Mouse (Mus musculus) liver, postnatal 0 days (tissue): ENCODE results near the gene Tbc1d20. TPM values are rescaled to one million over a fixed set of nuclear protein-coding genes. Genes with fewer than 3 reads are reported as not detected.

Source experiments
- ATAC-seq: fragments of 200-750 bp; cut with Nextera tagmentation; 2 replicates; pipeline ENCODE4 v1.8.0; 2017; ENCODE audit warnings: mild to moderate bottlenecking, moderate library complexity
- DNase-seq: peaks from one replicate; pipeline ENCODE4 v3.0.0-alpha.2; 2016
- H3K27ac ChIP-seq: fragments of 300-500 bp; sonication (generic); 2 replicates; pipeline ENCODE4 v1.5.1; 2014; ENCODE audit warnings: antibody characterized with exemption, moderate library complexity, mild to moderate bottlenecking, low read depth
- H3K27me3 ChIP-seq: fragments of 300-500 bp; sonication (generic); 2 replicates; pipeline ENCODE4 v1.6.1; 2014; ENCODE audit warnings: low read length, control low read depth, mixed read lengths; ENCODE audit not compliant: insufficient read depth
- H3K36me3 ChIP-seq: fragments of 300-500 bp; sonication (generic); replicated peaks from 2 replicates; pipeline ENCODE4 v1.6.1; 2014; ENCODE audit warnings: mild to moderate bottlenecking, control low read depth, low read length, moderate library complexity, mixed read lengths; ENCODE audit not compliant: insufficient read depth
- H3K4me1 ChIP-seq: fragments of 300-500 bp; sonication (generic); 2 replicates; pipeline ENCODE4 v1.6.1; 2014; ENCODE audit warnings: antibody characterized with exemption, mild to moderate bottlenecking, control low read depth; ENCODE audit not compliant: insufficient read depth
- H3K4me2 ChIP-seq: fragments of 300-500 bp; sonication (generic); 2 replicates; pipeline ENCODE4 v1.6.1; 2014; ENCODE audit warnings: low read depth, mild to moderate bottlenecking, low read length, moderate library complexity, mixed read lengths
- H3K4me3 ChIP-seq: fragments of 300-500 bp; sonication (generic); 2 replicates; pipeline ENCODE4 v1.5.1; 2014; ENCODE audit warnings: low read depth, low read length
- H3K9ac ChIP-seq: fragments of 300-500 bp; sonication (generic); replicated peaks from 2 replicates; pipeline ENCODE4 v1.6.1; 2014; ENCODE audit warnings: mild to moderate bottlenecking, moderate library complexity
- H3K9me3 ChIP-seq: fragments of 300-500 bp; sonication (generic); 2 replicates; pipeline ENCODE4 v1.6.1; 2016; ENCODE audit warnings: mild to moderate bottlenecking, control low read depth, low read length, mixed read lengths
- CTCF ChIP-seq: sonication (generic); IDR thresholded peaks from 2 replicates; pipeline ENCODE4 v1.5.1; 2016; ENCODE audit warnings: antibody characterized with exemption, low read depth
- EP300 ChIP-seq: IDR thresholded peaks from 2 replicates; pipeline ENCODE4 v1.6.1; 2016; ENCODE audit warnings: antibody characterized with exemption, low read depth, mild to moderate bottlenecking
- WGBS: fragments of 180-500 bp; shearing (Covaris S2); extraction: QIAGEN DNeasy Blood & Tissue Kit; methylation state at CpG from one replicate; pipeline ENCODE4 v1.1.7; 2014; ENCODE audit not compliant: insufficient replicate concordance; 5-methylcytosine and 5-hydroxymethylcytosine counted together
- polyA plus RNA-seq: library from polyadenylated mRNA; unstranded; fragments of >200 nt; fragmentation: Nextera tagmentation; extraction: Ambion mirVana; gene quantifications from 2 replicates; pipeline ENCODE4 v1.2.1, GENCODE M21; 2015

Tbc1d20 gene
- polyA plus RNA-seq, 1 experiment from 2014 or later, result 7.8 TPM

GRCm38 (mm10) chr2:152302862-152303261 is 9.2 kb downstream of the Tbc1d20 start:
- Histone ChIP-seq H3K36me3 (peaks cover 41% of the 10 kb centered on the region), H3K4me3 (no peak overlapping the region), H3K4me2 (no peak overlapping the region), H3K9me3 (no peaks in the 10 kb centered on the region), H3K27ac (no peak overlapping the region), H3K9ac (no peak overlapping the region), H3K27me3 (no peaks in the 10 kb centered on the region), H3K4me1 (peaks cover 7% of the 10 kb centered on the region; the same call in 1 of the 2 replicates)
- TF ChIP-seq CTCF (no peak), EP300 (no peak)
- 87% methylated on average over 2 of the region's 2 CpGs for WGBS
- ATAC-seq, result no peak
- no peak for DNase-seq

- Histone ChIP-seq H3K4me1 (no peaks in the 10 kb centered on the region), H3K27me3 (no peaks in the 10 kb centered on the region), H3K4me2 (no peak overlapping the region), H3K9ac (no peak overlapping the region), H3K4me3 (no peak overlapping the region), H3K9me3 (no peaks in the 10 kb centered on the region), H3K27ac (no peak overlapping the region), H3K36me3 (peaks cover 51% of the 10 kb centered on the region)
- DNase-seq (no peak), ATAC-seq (no peak)
- TF ChIP-seq EP300 (no peak), CTCF (no peak)
- WGBS, result 79% methylated on average over 5 of the region's 5 CpGs
Measured at GRCm38 (mm10) chr2:152303781-152304180, 10.2 kb downstream of the Tbc1d20 start.

GRCm38 (mm10) chr2:152305480-152305879 is 11.9 kb downstream of the Tbc1d20 start:
- ATAC-seq, result no peak
- Histone ChIP-seq H3K9ac (no peak overlapping the region), H3K36me3 (peaks cover 63% of the 10 kb centered on the region), H3K4me1 (no peaks in the 10 kb centered on the region), H3K27me3 (no peaks in the 10 kb centered on the region), H3K27ac (no peak overlapping the region), H3K9me3 (no peaks in the 10 kb centered on the region), H3K4me3 (no peak overlapping the region), H3K4me2 (no peak overlapping the region)
- TF ChIP-seq CTCF (no peak), EP300 (no peak)
- no peak for DNase-seq
- WGBS, result 82% methylated on average over 6 of the region's 6 CpGs

GRCm38 (mm10) chr2:152307186-152307585 is 13.6 kb downstream of the Tbc1d20 start:
- Histone ChIP-seq H3K4me1 (no peaks in the 10 kb centered on the region), H3K36me3 (peaks cover 79% of the 10 kb centered on the region), H3K27me3 (no peaks in the 10 kb centered on the region), H3K9me3 (no peaks in the 10 kb centered on the region), H3K4me2 (no peak overlapping the region), H3K27ac (no peak overlapping the region), H3K9ac (no peak overlapping the region), H3K4me3 (no peak overlapping the region)
- 89% methylated on average over 3 of the region's 3 CpGs for WGBS
- no peak for ATAC-seq
- no peak for DNase-seq
- TF ChIP-seq CTCF (no peak), EP300 (no peak)

GRCm38 (mm10) chr2:152312996-152313395 is 19.4 kb downstream of the Tbc1d20 start:
- no peaks in the 10 kb centered on the region for H3K27me3 ChIP-seq
- 75% methylated on average over 7 of the region's 7 CpGs for WGBS
- no peaks in the 10 kb centered on the region for H3K9me3 ChIP-seq
- no peak overlapping the region for H3K27ac ChIP-seq
- H3K4me3 ChIP-seq, result no peak overlapping the region
- H3K4me1 ChIP-seq, result no peaks in the 10 kb centered on the region
- no peak for ATAC-seq
- DNase-seq, result no peak
- H3K36me3 ChIP-seq, result peaks cover 74% of the 10 kb centered on the region
- H3K4me2 ChIP-seq, result no peak overlapping the region
- H3K9ac ChIP-seq, result no peak overlapping the region
- TF ChIP-seq CTCF, result no peak

GRCm38 (mm10) chr2:152313926-152314325 is 20.3 kb downstream of the Tbc1d20 start:
- H3K4me2 ChIP-seq, result no peak overlapping the region
- TF ChIP-seq CTCF (no peak), EP300 (no peak)
- H3K4me3 ChIP-seq, result no peak overlapping the region
- H3K4me1 ChIP-seq, result no peaks in the 10 kb centered on the region
- H3K9me3 ChIP-seq, result no peaks in the 10 kb centered on the region
- no peaks in the 10 kb centered on the region for H3K27me3 ChIP-seq
- no peak for ATAC-seq
- WGBS, result 86% methylated on average over 6 of the region's 6 CpGs
- no peak overlapping the region for H3K27ac ChIP-seq
- no peak for DNase-seq
- peaks cover 74% of the 10 kb centered on the region for H3K36me3 ChIP-seq
- H3K9ac ChIP-seq, result no peak overlapping the region

GRCm38 (mm10) chr2:152317054-152317453 is 23.4 kb downstream of the Tbc1d20 start:
- Histone ChIP-seq H3K9ac (no peak overlapping the region), H3K4me3 (no peak overlapping the region), H3K36me3 (peaks cover 68% of the 10 kb centered on the region), H3K27me3 (no peaks in the 10 kb centered on the region), H3K4me1 (no peaks in the 10 kb centered on the region), H3K27ac (no peak overlapping the region), H3K4me2 (no peak overlapping the region), H3K9me3 (no peaks in the 10 kb centered on the region)
- 79% methylated on average over 6 of the region's 6 CpGs for WGBS
- TF ChIP-seq CTCF, result no peak
- TF ChIP-seq EP300, result no peak
- ATAC-seq (no peak), DNase-seq (no peak)
